In genomic region chr15:50361751-50362507, GRCm38 (mm10) we compare ENCODE assay signal across 11 mouse cellular contexts.
A peak's percentile ranks its signal among the peaks of the same experiment; 100 is the strongest.
DNase-seq lines count a peak whose midpoint lies in the region; ATAC-seq and TF ChIP-seq lines count a peak whose summit lies in the region.
"Had no signal": no experiment of that assay in that cellular context is flagged by ENCODE, and none has a peak within 500 bp of the region (broad histone marks: within the 10 kb centered on the region; RNA-seq: fewer than 3 reads in every experiment).

No protein-coding gene starts in this region.

- peak overlapping the region; percentile 43 for H3K4me2 ChIP-seq in heart, embryonic 16.5 days (ENCODE audit: low read depth, low read length)
- H3K4me2 ChIP-seq in liver, embryonic 14.5 days (ENCODE audit: low read depth) = peak overlapping the region; percentile 62
- H3K4me2 ChIP-seq: midbrain, embryonic 12.5 days had no signal

- no peaks in the 10 kb centered on the region for H3K9me3 ChIP-seq in heart, embryonic 16.5 days (replicated peaks; ENCODE audit: control insufficient read depth, low read length)
- no peaks in the 10 kb centered on the region for H3K9me3 ChIP-seq in heart, embryonic 10.5 days
- H3K9me3 ChIP-seq in liver, embryonic 14.5 days (ENCODE audit: control insufficient read depth, low read length) = no peaks in the 10 kb centered on the region
- no peaks in the 10 kb centered on the region for H3K9me3 ChIP-seq in midbrain, embryonic 10.5 days (replicated peaks)
- H3K9me3 ChIP-seq: midbrain, embryonic 12.5 days had no signal

- 51% methylated on average over 4 of the region's 4 CpGs for WGBS in heart, embryonic 16.5 days
- WGBS in heart, embryonic 10.5 days = 87% methylated on average over 4 of the region's 4 CpGs
- WGBS in liver, embryonic 14.5 days (ENCODE audit: insufficient replicate concordance) = 11% methylated on average over 4 of the region's 4 CpGs
- WGBS in midbrain, embryonic 10.5 days = 90% methylated on average over 4 of the region's 4 CpGs

- TF ChIP-seq CTCF in liver, embryonic 14.5 days (IDR thresholded peaks at IDR 0.05; ENCODE audit: low read depth) = no peak

- peak overlapping the region; percentile 22 for H3K4me3 ChIP-seq in heart, embryonic 16.5 days (ENCODE audit: low read length)
- no peak overlapping the region for H3K4me3 ChIP-seq in heart, embryonic 10.5 days
- H3K4me3 ChIP-seq in liver, embryonic 14.5 days (ENCODE audit: insufficient read depth in 1 of 2, low read depth in 2 of 2, low read length in 2 of 2) = no peak overlapping the region; a peak in 2 of 4 replicates
- no peak overlapping the region for H3K4me3 ChIP-seq in midbrain, embryonic 10.5 days
- H3K4me3 ChIP-seq: midbrain, embryonic 12.5 days had no signal

- H3K4me1 ChIP-seq in heart, embryonic 16.5 days (ENCODE audit: control insufficient read depth, insufficient read depth, low read length) = no peaks in the 10 kb centered on the region
- H3K4me1 ChIP-seq in heart, embryonic 10.5 days = no peaks in the 10 kb centered on the region
- H3K4me1 ChIP-seq in liver, embryonic 14.5 days (replicated peaks; ENCODE audit: control insufficient read depth in 2 of 2, insufficient read depth in 2 of 2, low read length in 1 of 2) = peaks cover 0 to 3% of the 10 kb centered on the region in 2 experiments; a peak in 2 of 4 replicates
- H3K4me1 ChIP-seq in midbrain, embryonic 10.5 days = no peaks in the 10 kb centered on the region
- H3K4me1 ChIP-seq: midbrain, embryonic 12.5 days had no signal

- no peaks in the 10 kb centered on the region for H3K27me3 ChIP-seq in heart, embryonic 16.5 days (ENCODE audit: control insufficient read depth, insufficient read depth, low read length)
- no peaks in the 10 kb centered on the region for H3K27me3 ChIP-seq in heart, embryonic 10.5 days (ENCODE audit: insufficient read depth, poor library complexity, severe bottlenecking)
- no peaks in the 10 kb centered on the region for H3K27me3 ChIP-seq in liver, embryonic 14.5 days (ENCODE audit: control insufficient read depth, insufficient read depth, low read length)
- no peaks in the 10 kb centered on the region for H3K27me3 ChIP-seq in midbrain, embryonic 10.5 days (ENCODE audit: low read depth, poor library complexity, severe bottlenecking)
- H3K27me3 ChIP-seq: midbrain, embryonic 12.5 days had no signal

- H3K36me3 ChIP-seq in heart, embryonic 16.5 days (ENCODE audit: control insufficient read depth, insufficient read depth) = no peaks in the 10 kb centered on the region
- no peaks in the 10 kb centered on the region for H3K36me3 ChIP-seq in heart, embryonic 10.5 days
- no peaks in the 10 kb centered on the region for H3K36me3 ChIP-seq in liver, embryonic 14.5 days (replicated peaks; ENCODE audit: control insufficient read depth, insufficient read depth, low read depth)
- H3K36me3 ChIP-seq in midbrain, embryonic 10.5 days = no peaks in the 10 kb centered on the region
- H3K36me3 ChIP-seq: midbrain, embryonic 12.5 days had no signal

- ATAC-seq in heart, embryonic 16.5 days (replicated peaks; ENCODE audit: extremely low read depth, insufficient read depth, low FRiP score) = no peak
- ATAC-seq in liver, embryonic 14.5 days (ENCODE audit: insufficient read depth) = peak; percentile 45; the same call in 1 of the 2 replicates
- ATAC-seq: forebrain, embryonic 16.5 days had no signal

- no peak for TF ChIP-seq EP300 in liver, embryonic 14.5 days (IDR thresholded peaks at IDR 0.05; ENCODE audit: low read depth)

- no peak overlapping the region for H3K27ac ChIP-seq in heart, embryonic 16.5 days (ENCODE audit: low read length)
- H3K27ac ChIP-seq in heart, embryonic 10.5 days = no peak overlapping the region
- no peak overlapping the region for H3K27ac ChIP-seq in liver, embryonic 14.5 days
- no peak overlapping the region for H3K27ac ChIP-seq in midbrain, embryonic 10.5 days (replicated peaks)
- H3K27ac ChIP-seq: midbrain, embryonic 12.5 days had no signal

- no peak for DNase-seq in heart, embryonic 10.5 days (ENCODE audit: low spot score)
- peak; percentile 38 for DNase-seq in adrenal gland, adult 8-10 months
- DNase-seq in liver, embryonic 14.5 days (ENCODE audit: low read depth in 3 of 3, low spot score in 3 of 3) = no peak
- DNase-seq in naive thymus-derived CD4-positive, alpha-beta T cell, adult 2 months (ENCODE audit: low read depth) = peak; percentile 65
- no peak for DNase-seq in midbrain, embryonic 10.5 days (ENCODE audit: low spot score)
- DNase-seq in neural tube, embryonic 10.5 days (ENCODE audit: extremely low spot score, low spot score) = no peak
- no peak for DNase-seq in layer of hippocampus, adult 9-11 months
- DNase-seq: cerebellum, adult 8-10 months had no signal

- H3K9ac ChIP-seq in heart, embryonic 16.5 days (ENCODE audit: low read length) = no peak overlapping the region
- H3K9ac ChIP-seq in liver, embryonic 14.5 days (replicated peaks) = no peak overlapping the region
- H3K9ac ChIP-seq: midbrain, embryonic 12.5 days had no signal

Comparison
In these comparisons a context has a peak if more than half of its experiments do, and no peak if none do; other contexts are left out.
1. DNase-seq: peak in adrenal gland, adult 8-10 months (single experiment) and naive thymus-derived CD4-positive, alpha-beta T cell, adult 2 months (single experiment); none in heart, embryonic 10.5 days (single experiment), liver, embryonic 14.5 days (0 of 3), midbrain, embryonic 10.5 days (single experiment), neural tube, embryonic 10.5 days (single experiment) and layer of hippocampus, adult 9-11 months (single experiment).